Mouse (Mus musculus): Measurements from ENCODE around the gene Trim9. TPM values are rescaled to one million over a fixed set of nuclear protein-coding genes. Genes with fewer than 3 reads are reported as not detected.

Gene Trim9
- total RNA-seq, 2 experiments from 2014 or later: 0.08 to 0.22 TPM

- intact Hi-C loops (cut with DNase I): no loop called here
- no peak for DNase-seq (ENCODE audit: low spot score)
Measured at GRCm38 (mm10) chr12:70221425-70221824, 126.0 kb downstream of the Trim9 start.

GRCm38 (mm10) chr12:70218795-70219540 lies 128.4 kb downstream of the Trim9 start:
- intact Hi-C loops (cut with DNase I): no loop called here
- DNase-seq (ENCODE audit: low spot score): no peak

- no peak for DNase-seq (ENCODE audit: low spot score)
- intact Hi-C loops (cut with DNase I): no loop called here
Measured at GRCm38 (mm10) chr12:70216229-70216800, 131.1 kb downstream of the Trim9 start.

- no peak for DNase-seq (ENCODE audit: low spot score)
- intact Hi-C loops (cut with DNase I): no loop called here
Measured at GRCm38 (mm10) chr12:70214281-70214680, 133.1 kb downstream of the Trim9 start.

GRCm38 (mm10) chr12:70213601-70214000 lies 133.8 kb downstream of the Trim9 start:
- no peak for DNase-seq (ENCODE audit: low spot score)
- intact Hi-C loops (cut with DNase I): no loop called here

- DNase-seq (ENCODE audit: low spot score): no peak
- intact Hi-C loops (cut with DNase I): no loop called here
Measured at GRCm38 (mm10) chr12:70212501-70212900, 134.9 kb downstream of the Trim9 start.

- intact Hi-C loops (cut with DNase I): no loop called here
- DNase-seq (ENCODE audit: low spot score): no peak
Measured at GRCm38 (mm10) chr12:70208214-70208613, 139.2 kb downstream of the Trim9 start.

- intact Hi-C loops (cut with DNase I): no loop called here
- DNase-seq (ENCODE audit: low spot score): no peak
Measured at GRCm38 (mm10) chr12:70204433-70204832, 143.0 kb downstream of the Trim9 start.

GRCm38 (mm10) chr12:70201926-70202529 lies 145.4 kb downstream of the Trim9 start:
- intact Hi-C loops (cut with DNase I): no loop called here
- no peak for DNase-seq (ENCODE audit: low spot score)

GRCm38 (mm10) chr12:70196341-70196740 lies 151.1 kb downstream of the Trim9 start:
- DNase-seq (ENCODE audit: low spot score): no peak
- intact Hi-C loops (cut with DNase I): no loop called here

- no peak for DNase-seq (ENCODE audit: low spot score)
- intact Hi-C loops (cut with DNase I): no loop called here
Measured at GRCm38 (mm10) chr12:70195426-70195825, 152.0 kb downstream of the Trim9 start.

Other genes with a start within 250 kb of the Trim9 start
- 10 to 100 TPM; 17.2 to 18.2 TPM for gene Nin, start 233.9 kb downstream of the Trim9 start, total RNA-seq (2021)
- not detected for gene Abhd12b, start 193.5 kb downstream of the Trim9 start, total RNA-seq (2021)
- gene Pygl, start 116.1 kb downstream of the Trim9 start, total RNA-seq (2021): 1 to 10 TPM; 3.9 to 5.7 TPM
- gene Tmx1, start 105.5 kb upstream of the Trim9 start, total RNA-seq (2021): 10 to 100 TPM; 42.3 to 48.2 TPM